In genomic region chr9:108348290-108348680, GRCm38 (mm10) we compare ENCODE assay signal across 8 mouse cellular contexts. TPM values are rescaled to one million over a fixed set of nuclear protein-coding genes. Genes with fewer than 3 reads are reported as not detected.
DNase-seq lines count a peak whose midpoint lies in the region; ATAC-seq and TF ChIP-seq lines count a peak whose summit lies in the region.

No protein-coding gene starts in this region.

- TF ChIP-seq EP300 in heart, postnatal 0 days (IDR thresholded peaks at IDR 0.05; ENCODE audit: low read depth): no peak

- H3K9me3 ChIP-seq in heart, postnatal 0 days (replicated peaks; ENCODE audit: control insufficient read depth, low read length): no peaks in the 10 kb centered on the region
- no peaks in the 10 kb centered on the region for H3K9me3 ChIP-seq in midbrain, embryonic 10.5 days (replicated peaks)

- peak overlapping the region; percentile 79 for H3K9ac ChIP-seq in heart, postnatal 0 days (replicated peaks; ENCODE audit: low read depth, low read length)

- WGBS in kidney, adult 2 months: under 1% methylated on average over 14 of the region's 14 CpGs
- 2% methylated on average over 14 of the region's 14 CpGs for WGBS in heart, postnatal 0 days
- WGBS in midbrain, embryonic 10.5 days: 11% methylated on average over 14 of the region's 14 CpGs

- no peak for TF ChIP-seq POLR2A in kidney, adult 2 months (IDR thresholded peaks at IDR 0.05; ENCODE audit: low read depth, low read length)

- H3K4me2 ChIP-seq in heart, postnatal 0 days (ENCODE audit: low read depth, low read length): peak overlapping the region; percentile 83

- no peaks in the 10 kb centered on the region for H3K27me3 ChIP-seq in kidney, adult 2 months (replicated peaks; ENCODE audit: control insufficient read depth, insufficient read depth, low read length)
- H3K27me3 ChIP-seq in heart, postnatal 0 days (ENCODE audit: control insufficient read depth, insufficient read depth, low read length): no peaks in the 10 kb centered on the region
- H3K27me3 ChIP-seq in midbrain, embryonic 10.5 days (ENCODE audit: low read depth, poor library complexity, severe bottlenecking): no peaks in the 10 kb centered on the region

- TF ChIP-seq CTCF in kidney, adult 2 months (conservative IDR thresholded peaks at IDR 0.05; ENCODE audit: insufficient read depth, insufficient read length, low read depth, low read length): no peak
- no peak for TF ChIP-seq CTCF in heart, postnatal 0 days (IDR thresholded peaks at IDR 0.05; ENCODE audit: low read depth)

- ATAC-seq in heart, postnatal 0 days (ENCODE audit: insufficient read depth, low read depth): no peak

- H3K27ac ChIP-seq in kidney, adult 2 months (ENCODE audit: insufficient read depth, low read depth, low read length): no peak overlapping the region
- H3K27ac ChIP-seq in heart, postnatal 0 days (ENCODE audit: low read depth): peak overlapping the region; percentile 95
- H3K27ac ChIP-seq in midbrain, embryonic 10.5 days (replicated peaks): peak overlapping the region; percentile 95

- H3K36me3 ChIP-seq in kidney, adult 2 months (ENCODE audit: control insufficient read depth, insufficient read depth, low read length): peaks cover 3% of the 10 kb centered on the region; the same call in 1 of the 2 replicates
- peaks cover 27% of the 10 kb centered on the region for H3K36me3 ChIP-seq in heart, postnatal 0 days (replicated peaks; ENCODE audit: control insufficient read depth, insufficient read depth, low read length)
- H3K36me3 ChIP-seq in midbrain, embryonic 10.5 days: peaks cover 38% of the 10 kb centered on the region

- H3K4me3 ChIP-seq in kidney, adult 2 months (ENCODE audit: insufficient read depth, low read depth, low read length): peak overlapping the region; percentile 87
- H3K4me3 ChIP-seq in heart, postnatal 0 days (ENCODE audit: low read depth, low read length): peak overlapping the region; percentile 83
- peak overlapping the region; percentile 92 for H3K4me3 ChIP-seq in midbrain, embryonic 10.5 days

- peak; percentile 27 for DNase-seq in kidney, adult 2 months
- no peak for DNase-seq in kidney, postnatal 4 days
- DNase-seq in MN1 (ENCODE audit: low spot score): peak; percentile 18
- peak; percentile 5 for DNase-seq in heart, postnatal 0 days (ENCODE audit: low spot score)
- no peak for DNase-seq in midbrain, embryonic 10.5 days (ENCODE audit: low spot score)
- DNase-seq in gastrocnemius, adult 8-10 months (ENCODE audit: low spot score in 2 of 2): no peak
- DNase-seq in layer of hippocampus, adult 8-10 months (ENCODE audit: low spot score in 2 of 2): no peak
- no peak for DNase-seq in adrenal gland, postnatal 14 days

- peaks cover 15% of the 10 kb centered on the region; the same call in 1 of the 2 replicates for H3K4me1 ChIP-seq in kidney, adult 2 months (ENCODE audit: control insufficient read depth, insufficient read depth, low read length)
- peaks cover 10% of the 10 kb centered on the region for H3K4me1 ChIP-seq in heart, postnatal 0 days (ENCODE audit: control insufficient read depth, insufficient read depth)
- H3K4me1 ChIP-seq in midbrain, embryonic 10.5 days: peaks cover 27% of the 10 kb centered on the region

RNA-seq across cellular contexts. Expression of gene Usp4, which starts 0.6 kb away (rescaled TPM):
- polyA plus RNA-seq in kidney, adult 2 months (2012; rRNA removed): 68.6 and 74.1 TPM in 2 replicates
- total RNA-seq in heart, postnatal 0 days (2014; rRNA removed; ENCODE audit: low replicate concordance): 71.1 and 76.8 TPM in 2 replicates
- polyA plus RNA-seq in heart, postnatal 0 days (2015; fragmentation: Nextera tagmentation; extraction: Ambion mirVana): 54.9 and 60.6 TPM in 2 replicates
- 119 and 140 TPM in 2 replicates for polyA plus RNA-seq in midbrain, embryonic 10.5 days (2016; fragmentation: Nextera tagmentation; extraction: Ambion mirVana)
- total RNA-seq in gastrocnemius, adult 8-10 months (2022): 10 to 100 TPM; 72.7 to 90.9 (median 87.3) TPM
- total RNA-seq in layer of hippocampus, adult 8-10 months (2022): 100 to 1,000 TPM; 102 to 124 (median 112) TPM
- total RNA-seq in adrenal gland, postnatal 14 days (2021): 101 and 117 TPM in 2 replicates

RNA-seq across cellular contexts. Expression of gene Gpx1, which starts 9.6 kb away (rescaled TPM):
- polyA plus RNA-seq in kidney, adult 2 months (2012; rRNA removed): 5,487 and 5,501 TPM in 2 replicates
- 319 and 336 TPM in 2 replicates for total RNA-seq in heart, postnatal 0 days (2014; rRNA removed; ENCODE audit: low replicate concordance)
- 578 and 581 TPM in 2 replicates for polyA plus RNA-seq in heart, postnatal 0 days (2015; fragmentation: Nextera tagmentation; extraction: Ambion mirVana)
- 767 and 792 TPM in 2 replicates for polyA plus RNA-seq in midbrain, embryonic 10.5 days (2016; fragmentation: Nextera tagmentation; extraction: Ambion mirVana)
- 10 to 100 TPM; 66.3 to 72.7 (median 68.8) TPM for total RNA-seq in gastrocnemius, adult 8-10 months (2022)
- total RNA-seq in layer of hippocampus, adult 8-10 months (2022): 100 to 1,000 TPM in 1 of 4 experiments, 10 to 100 TPM in 3; 57.7 to 113 (median 78.2) TPM
- total RNA-seq in adrenal gland, postnatal 14 days (2021): 551 and 754 TPM in 2 replicates

RNA-seq across cellular contexts. Expression of gene Tcta, which starts 42.3 kb away (rescaled TPM):
- 53.0 and 55.3 TPM in 2 replicates for polyA plus RNA-seq in kidney, adult 2 months (2012; rRNA removed)
- 46.1 and 46.9 TPM in 2 replicates for total RNA-seq in heart, postnatal 0 days (2014; rRNA removed; ENCODE audit: low replicate concordance)
- polyA plus RNA-seq in heart, postnatal 0 days (2015; fragmentation: Nextera tagmentation; extraction: Ambion mirVana): 42.1 and 49.9 TPM in 2 replicates
- 17.8 and 26.2 TPM in 2 replicates for polyA plus RNA-seq in midbrain, embryonic 10.5 days (2016; fragmentation: Nextera tagmentation; extraction: Ambion mirVana)
- total RNA-seq in gastrocnemius, adult 8-10 months (2022): 10 to 100 TPM; 30.8 to 37.3 (median 34.3) TPM
- 10 to 100 TPM; 31.7 to 39.2 (median 36.8) TPM for total RNA-seq in layer of hippocampus, adult 8-10 months (2022)
- total RNA-seq in adrenal gland, postnatal 14 days (2021): 30.4 and 34.1 TPM in 2 replicates

RNA-seq across cellular contexts. Expression of gene Rhoa, which starts 42.4 kb away (rescaled TPM):
- 125 and 179 TPM in 2 replicates for polyA plus RNA-seq in kidney, adult 2 months (2012; rRNA removed)
- 167 and 207 TPM in 2 replicates for total RNA-seq in heart, postnatal 0 days (2014; rRNA removed; ENCODE audit: low replicate concordance)
- polyA plus RNA-seq in heart, postnatal 0 days (2015; fragmentation: Nextera tagmentation; extraction: Ambion mirVana): 326 and 332 TPM in 2 replicates
- polyA plus RNA-seq in midbrain, embryonic 10.5 days (2016; fragmentation: Nextera tagmentation; extraction: Ambion mirVana): 272 and 276 TPM in 2 replicates
- 100 to 1,000 TPM in 2 of 4 experiments, 10 to 100 TPM in 2; 87.6 to 104 (median 99.6) TPM for total RNA-seq in gastrocnemius, adult 8-10 months (2022)
- total RNA-seq in layer of hippocampus, adult 8-10 months (2022): 100 to 1,000 TPM; 157 to 186 (median 166) TPM
- total RNA-seq in adrenal gland, postnatal 14 days (2021): 359 and 362 TPM in 2 replicates

RNA-seq across cellular contexts. Expression of gene 1700102P08Rik, which starts 44.3 kb away (rescaled TPM):
- polyA plus RNA-seq in kidney, adult 2 months (2012; rRNA removed): 0.22 and 0.50 TPM in 2 replicates
- not detected in 2 replicates for total RNA-seq in heart, postnatal 0 days (2014; rRNA removed; ENCODE audit: low replicate concordance)
- polyA plus RNA-seq in heart, postnatal 0 days (2015; fragmentation: Nextera tagmentation; extraction: Ambion mirVana): 0.27 TPM in 1 of 2 replicates, not detected in the other
- polyA plus RNA-seq in midbrain, embryonic 10.5 days (2016; fragmentation: Nextera tagmentation; extraction: Ambion mirVana): 1.1 and 1.2 TPM in 2 replicates
- 1 to 10 TPM in 2 of 4 experiments, under 1 TPM in 2; 0.53 to 1.3 (median 0.97) TPM for total RNA-seq in gastrocnemius, adult 8-10 months (2022)
- 1 to 10 TPM; 1.3 to 2.1 (median 1.9) TPM for total RNA-seq in layer of hippocampus, adult 8-10 months (2022)
- 0.74 and 1.4 TPM in 2 replicates for total RNA-seq in adrenal gland, postnatal 14 days (2021)

Comparison
In these comparisons a context has a peak if more than half of its experiments do, and no peak if none do; other contexts are left out.
1. DNase-seq: peak in kidney, adult 2 months (single experiment), MN1 (single experiment) and heart, postnatal 0 days (single experiment); none in kidney, postnatal 4 days (0 of 2), midbrain, embryonic 10.5 days (single experiment), gastrocnemius, adult 8-10 months (0 of 2), layer of hippocampus, adult 8-10 months (0 of 2) and adrenal gland, postnatal 14 days (single experiment).
2. Peak in every context shown above with its lines, with median percentiles within 50 percentile points of each other: H3K4me3 ChIP-seq.